Mouse (Mus musculus) liver, postnatal 0 days (tissue): ENCODE measurements at regions not wholly inside any gene's neighbourhood (a gene's known extent, or its start where the extent isn't known, plus 50 kb on each side); places are given as distances from the start of the nearest gene placed in this dataset.

Experiments used
- ATAC-seq: fragments of 200-750 bp; cut with Nextera tagmentation; 2 replicates; pipeline ENCODE4 v1.8.0; 2017; ENCODE audit warnings: mild to moderate bottlenecking, moderate library complexity
- DNase-seq: peaks from one replicate; pipeline ENCODE4 v3.0.0-alpha.2; 2016
- H3K27ac ChIP-seq: fragments of 300-500 bp; sonication (generic); 2 replicates; pipeline ENCODE4 v1.5.1; 2014; ENCODE audit warnings: antibody characterized with exemption, moderate library complexity, mild to moderate bottlenecking, low read depth
- H3K27me3 ChIP-seq: fragments of 300-500 bp; sonication (generic); 2 replicates; pipeline ENCODE4 v1.6.1; 2014; ENCODE audit warnings: low read length, control low read depth, mixed read lengths; ENCODE audit not compliant: insufficient read depth
- H3K36me3 ChIP-seq: fragments of 300-500 bp; sonication (generic); replicated peaks from 2 replicates; pipeline ENCODE4 v1.6.1; 2014; ENCODE audit warnings: mild to moderate bottlenecking, control low read depth, low read length, moderate library complexity, mixed read lengths; ENCODE audit not compliant: insufficient read depth
- H3K4me1 ChIP-seq: fragments of 300-500 bp; sonication (generic); 2 replicates; pipeline ENCODE4 v1.6.1; 2014; ENCODE audit warnings: antibody characterized with exemption, mild to moderate bottlenecking, control low read depth; ENCODE audit not compliant: insufficient read depth
- H3K4me2 ChIP-seq: fragments of 300-500 bp; sonication (generic); 2 replicates; pipeline ENCODE4 v1.6.1; 2014; ENCODE audit warnings: low read depth, mild to moderate bottlenecking, low read length, moderate library complexity, mixed read lengths
- H3K4me3 ChIP-seq: fragments of 300-500 bp; sonication (generic); 2 replicates; pipeline ENCODE4 v1.5.1; 2014; ENCODE audit warnings: low read depth, low read length
- H3K9ac ChIP-seq: fragments of 300-500 bp; sonication (generic); replicated peaks from 2 replicates; pipeline ENCODE4 v1.6.1; 2014; ENCODE audit warnings: mild to moderate bottlenecking, moderate library complexity
- H3K9me3 ChIP-seq: fragments of 300-500 bp; sonication (generic); 2 replicates; pipeline ENCODE4 v1.6.1; 2016; ENCODE audit warnings: mild to moderate bottlenecking, control low read depth, low read length, mixed read lengths
- CTCF ChIP-seq: sonication (generic); IDR thresholded peaks from 2 replicates; pipeline ENCODE4 v1.5.1; 2016; ENCODE audit warnings: antibody characterized with exemption, low read depth
- EP300 ChIP-seq: IDR thresholded peaks from 2 replicates; pipeline ENCODE4 v1.6.1; 2016; ENCODE audit warnings: antibody characterized with exemption, low read depth, mild to moderate bottlenecking
- WGBS: fragments of 180-500 bp; shearing (Covaris S2); extraction: QIAGEN DNeasy Blood & Tissue Kit; methylation state at CpG from one replicate; pipeline ENCODE4 v1.1.7; 2014; ENCODE audit not compliant: insufficient replicate concordance; 5-methylcytosine and 5-hydroxymethylcytosine counted together

DNA sequence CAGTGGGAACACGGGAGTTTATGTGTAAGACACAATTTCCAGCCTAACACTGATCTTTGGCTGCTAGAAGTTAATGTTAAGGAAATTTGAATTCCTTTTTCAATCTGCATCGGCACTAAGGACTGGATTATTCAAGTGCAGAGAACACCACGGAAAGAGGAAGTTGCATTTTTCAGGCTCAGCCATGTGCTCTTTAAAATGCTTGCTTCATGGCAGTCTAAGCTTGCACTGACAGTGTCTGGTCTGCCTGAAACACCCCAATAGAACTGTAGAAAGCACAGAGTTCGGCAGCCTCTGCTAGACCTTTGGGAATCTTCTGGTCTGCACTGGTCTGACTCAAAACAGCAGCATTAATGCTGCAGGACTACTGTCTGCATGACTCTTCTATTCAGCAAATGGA lies 348.8 kb downstream of the Tmem182 start:
- ATAC-seq (no peak), DNase-seq (no peak)
- H3K27ac ChIP-seq = no peak overlapping the region
- H3K4me1 ChIP-seq = no peaks in the 10 kb centered on the region
- no peak for TF ChIP-seq CTCF
- no peak for TF ChIP-seq EP300
- no peak overlapping the region for H3K4me2 ChIP-seq
- H3K4me3 ChIP-seq = no peak overlapping the region
- no peaks in the 10 kb centered on the region for H3K9me3 ChIP-seq
- 42% methylated on average over 4 of the region's 4 CpGs for WGBS
- H3K27me3 ChIP-seq = no peaks in the 10 kb centered on the region
- no peaks in the 10 kb centered on the region for H3K36me3 ChIP-seq
- H3K9ac ChIP-seq = no peak overlapping the region

- H3K36me3 ChIP-seq = no peaks in the 10 kb centered on the region
- H3K27ac ChIP-seq = no peak overlapping the region
- 76% methylated on average over 10 of the region's 10 CpGs for WGBS
- no peaks in the 10 kb centered on the region for H3K9me3 ChIP-seq
- H3K4me1 ChIP-seq = no peaks in the 10 kb centered on the region
- no peak overlapping the region for H3K4me2 ChIP-seq
- H3K27me3 ChIP-seq = no peaks in the 10 kb centered on the region
- ATAC-seq (no peak), DNase-seq (no peak)
- TF ChIP-seq CTCF = no peak
- no peak for TF ChIP-seq EP300
- no peak overlapping the region for H3K4me3 ChIP-seq
- H3K9ac ChIP-seq = no peak overlapping the region
Observed at GRCm38 (mm10) chr1:41156946-41157345, 351.5 kb downstream of the Tmem182 start.

DNA sequence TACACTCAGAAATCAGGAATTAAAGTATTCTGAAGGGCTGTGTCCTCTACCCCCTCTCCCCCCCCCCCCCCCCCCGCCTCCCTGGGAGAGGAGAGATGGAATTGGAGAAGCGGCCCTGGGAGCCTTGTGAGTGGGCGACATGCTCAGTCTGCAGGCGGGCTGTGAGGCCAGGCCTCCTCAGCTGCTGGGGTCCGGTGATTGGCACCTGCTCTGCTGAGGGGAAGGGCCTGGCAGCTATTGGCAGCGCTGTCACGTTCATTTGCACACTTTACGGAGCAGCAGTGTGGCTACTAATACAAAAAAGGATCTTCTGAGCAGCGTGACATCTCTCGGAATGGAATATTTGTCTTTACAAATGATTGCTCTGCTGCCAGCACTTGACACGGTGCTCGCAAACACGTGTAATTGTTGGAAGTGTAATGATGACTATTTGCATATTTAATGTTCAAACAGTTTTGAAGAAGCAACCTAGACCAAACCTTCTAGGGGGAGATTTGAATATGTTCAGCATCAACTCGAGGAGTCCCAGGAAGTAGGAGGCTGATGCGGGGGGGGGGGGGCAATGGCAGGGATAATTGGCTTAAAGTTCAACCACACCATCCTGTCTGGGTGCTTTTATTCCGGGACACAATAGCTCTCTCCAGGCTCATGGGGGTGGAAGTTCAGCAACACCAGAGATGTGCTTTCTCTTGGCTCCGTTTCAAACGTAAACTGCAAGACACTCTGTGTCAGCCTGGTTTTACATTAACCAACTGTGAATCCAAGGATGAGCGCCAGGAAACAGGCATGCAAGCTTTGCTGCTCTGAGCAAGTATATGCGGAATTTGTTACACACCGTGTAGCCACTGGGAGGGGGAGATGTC lies 352.5 kb downstream of the Tmem182 start:
- DNase-seq (peak; percentile 15), ATAC-seq (no peak)
- TF ChIP-seq EP300 (no peak), CTCF (no peak)
- H3K36me3 ChIP-seq = no peaks in the 10 kb centered on the region
- no peak overlapping the region for H3K27ac ChIP-seq
- H3K27me3 ChIP-seq = no peaks in the 10 kb centered on the region
- H3K9ac ChIP-seq = no peak overlapping the region
- no peak overlapping the region for H3K4me3 ChIP-seq
- WGBS = 62% methylated on average over 20 of the region's 21 CpGs
- H3K4me1 ChIP-seq = no peaks in the 10 kb centered on the region
- H3K4me2 ChIP-seq = no peak overlapping the region
- H3K9me3 ChIP-seq = no peaks in the 10 kb centered on the region

GRCm38 (mm10) chr1:41165878-41166786 lies 360.7 kb downstream of the Tmem182 start:
- Histone ChIP-seq H3K9ac (no peak overlapping the region), H3K4me3 (no peak overlapping the region), H3K9me3 (no peaks in the 10 kb centered on the region), H3K27me3 (no peaks in the 10 kb centered on the region), H3K4me2 (no peak overlapping the region), H3K4me1 (no peaks in the 10 kb centered on the region), H3K36me3 (no peaks in the 10 kb centered on the region), H3K27ac (no peak overlapping the region)
- ATAC-seq (no peak), DNase-seq (no peak)
- 52% methylated on average over 12 of the region's 12 CpGs for WGBS
- TF ChIP-seq EP300 (no peak), CTCF (no peak)

GRCm38 (mm10) chr1:41166787-41167420 lies 361.5 kb downstream of the Tmem182 start:
- Histone ChIP-seq H3K27me3 (no peaks in the 10 kb centered on the region), H3K4me1 (no peaks in the 10 kb centered on the region), H3K4me3 (no peak overlapping the region), H3K36me3 (no peaks in the 10 kb centered on the region), H3K9me3 (no peaks in the 10 kb centered on the region), H3K4me2 (no peak overlapping the region), H3K9ac (no peak overlapping the region), H3K27ac (no peak overlapping the region)
- DNase-seq (no peak), ATAC-seq (no peak)
- 71% methylated on average over 4 of the region's 4 CpGs for WGBS
- TF ChIP-seq EP300 = no peak
- TF ChIP-seq CTCF = no peak

- WGBS = 69% methylated on average over 6 of the region's 6 CpGs
- H3K9ac ChIP-seq = no peak overlapping the region
- H3K4me3 ChIP-seq = no peak overlapping the region
- no peaks in the 10 kb centered on the region for H3K4me1 ChIP-seq
- TF ChIP-seq CTCF = no peak
- TF ChIP-seq EP300 = no peak
- no peak overlapping the region for H3K4me2 ChIP-seq
- H3K27ac ChIP-seq = no peak overlapping the region
- no peaks in the 10 kb centered on the region for H3K36me3 ChIP-seq
- no peak for DNase-seq
- H3K27me3 ChIP-seq = no peaks in the 10 kb centered on the region
- no peak for ATAC-seq
- H3K9me3 ChIP-seq = no peaks in the 10 kb centered on the region
Observed at GRCm38 (mm10) chr1:41186991-41187390, 381.6 kb downstream of the Tmem182 start.
